Mouse (Mus musculus) hindbrain, embryonic 13.5 days (tissue): ENCODE data around the gene Grm4. TPM values are rescaled to one million over a fixed set of nuclear protein-coding genes. Genes with fewer than 3 reads are reported as not detected.
"Not testable (repeated sequence)": the region's sequence is repeated elsewhere in the genome, so short reads cannot be mapped to it uniquely, and the experiment has no call there.

Source experiments
- ATAC-seq: fragments of 200-750 bp; cut with Nextera tagmentation; 2 replicates; pipeline ENCODE4 v1.8.0; 2017; ENCODE audit warnings: moderate TSS enrichment; ENCODE audit not compliant: low FRiP score
- H3K27ac ChIP-seq: fragments of 300-500 bp; sonication (generic); 2 replicates; pipeline ENCODE4 v1.5.1; 2015; ENCODE audit warnings: inconsistent platforms, mild to moderate bottlenecking, moderate library complexity
- H3K27me3 ChIP-seq: fragments of 300-500 bp; sonication (generic); 2 replicates; pipeline ENCODE4 v1.6.1; 2015; ENCODE audit warnings: mild to moderate bottlenecking, inconsistent platforms
- H3K36me3 ChIP-seq: fragments of 300-500 bp; sonication (generic); 2 replicates; pipeline ENCODE4 v1.6.1; 2015; ENCODE audit warnings: mild to moderate bottlenecking, inconsistent platforms
- H3K4me1 ChIP-seq: fragments of 300-500 bp; sonication (generic); replicated peaks from 2 replicates; pipeline ENCODE4 v1.6.1; 2015; ENCODE audit warnings: inconsistent platforms
- H3K4me2 ChIP-seq: fragments of 300-500 bp; sonication (generic); 2 replicates; pipeline ENCODE4 v1.6.1; 2015; ENCODE audit warnings: inconsistent platforms, mild to moderate bottlenecking, moderate library complexity
- H3K4me3 ChIP-seq: fragments of 300-500 bp; sonication (generic); 2 replicates; pipeline ENCODE4 v1.5.1; 2015; ENCODE audit warnings: mild to moderate bottlenecking, inconsistent platforms
- H3K9ac ChIP-seq: fragments of 300-500 bp; sonication (generic); 2 replicates; pipeline ENCODE4 v1.6.1; 2015; ENCODE audit warnings: mild to moderate bottlenecking, inconsistent platforms
- H3K9me3 ChIP-seq: fragments of 300-500 bp; sonication (generic); 2 replicates; pipeline ENCODE4 v1.6.1; 2016; ENCODE audit warnings: inconsistent platforms
- WGBS: fragments of 180-500 bp; shearing (Covaris S2); methylation state at CpG from one replicate; pipeline ENCODE4 v1.1.7; 2015; 5-methylcytosine and 5-hydroxymethylcytosine counted together
- polyA plus RNA-seq: library from polyadenylated mRNA; unstranded; fragments of >200 nt; fragmentation: Nextera tagmentation; extraction: Ambion mirVana; gene quantifications from 2 replicates; pipeline ENCODE4 v1.2.1, GENCODE M21; 2015

Grm4 gene
- polyA plus RNA-seq, 1 experiment from 2014 or later, result 4.8 TPM

DNA sequence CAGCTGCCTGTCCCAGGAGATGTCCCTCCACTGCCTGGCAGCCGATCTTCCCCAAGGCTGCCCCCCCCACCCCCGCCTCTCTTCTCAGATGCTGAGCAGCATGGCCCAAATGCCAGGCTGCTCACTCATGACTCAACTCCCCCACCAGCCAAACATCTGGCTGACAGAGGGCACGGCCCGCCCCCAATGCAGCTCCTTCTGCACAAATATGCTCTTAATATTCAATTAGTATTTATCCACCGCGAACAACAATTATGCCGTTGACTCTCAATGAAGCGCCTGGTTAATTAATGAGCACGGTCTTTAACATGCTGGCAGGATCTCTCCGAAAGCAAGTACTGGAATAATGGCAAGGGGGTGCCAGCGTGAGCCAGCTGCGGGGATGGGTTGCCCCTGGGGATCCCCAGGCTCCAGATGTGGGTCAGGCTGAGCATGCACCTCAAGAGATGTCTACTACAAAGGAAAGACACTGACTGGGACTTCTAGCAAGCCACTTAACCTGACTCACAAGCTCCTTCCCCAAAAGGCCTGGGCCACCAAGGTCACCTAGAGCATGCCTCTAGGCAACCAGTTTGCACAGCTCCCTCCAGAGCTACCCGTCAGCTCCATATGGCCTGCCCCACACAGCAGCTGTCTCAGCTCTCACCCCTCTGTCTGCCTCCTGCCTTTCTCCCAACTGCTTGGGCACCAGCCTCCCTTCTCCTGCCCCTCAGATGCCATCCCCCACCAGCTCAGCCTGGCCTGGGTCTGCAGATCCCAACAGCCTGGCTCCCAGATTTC is 131.8 kb downstream of the Grm4 start:
- no peak for ATAC-seq
- peak overlapping the region; percentile 64 for H3K27ac ChIP-seq
- peaks cover 11% of the 10 kb centered on the region; the same call in 1 of the 2 replicates for H3K27me3 ChIP-seq
- peaks cover 53% of the 10 kb centered on the region for H3K4me1 ChIP-seq
- WGBS, result 32% methylated on average over 13 of the region's 13 CpGs
- no peaks in the 10 kb centered on the region for H3K36me3 ChIP-seq
- H3K9ac ChIP-seq, result no peak overlapping the region
- H3K9me3 ChIP-seq, result no peaks in the 10 kb centered on the region
- H3K4me3 ChIP-seq, result no peak overlapping the region
- no peak overlapping the region; the same call in 1 of the 2 replicates for H3K4me2 ChIP-seq

DNA sequence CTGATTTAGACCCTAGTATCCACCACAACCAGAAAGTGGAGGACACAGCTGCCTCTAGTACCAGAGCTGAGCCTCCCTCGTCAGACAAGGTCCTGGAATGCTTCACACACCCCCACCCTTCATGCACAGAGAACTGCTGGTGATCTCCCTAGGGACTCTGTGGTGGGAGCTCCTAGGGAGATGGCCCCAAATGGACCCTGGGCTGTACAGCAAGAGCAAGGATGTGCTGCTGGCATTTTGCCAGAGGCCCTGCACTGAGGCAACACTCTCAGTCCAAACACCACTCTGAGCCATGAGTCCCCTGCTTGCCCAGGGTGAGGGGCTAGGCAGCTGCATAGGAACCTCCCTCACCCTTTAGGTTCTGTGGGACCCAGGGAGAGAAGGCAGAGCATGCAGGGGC is 134.8 kb downstream of the Grm4 start:
- Histone ChIP-seq H3K27me3 (peaks cover 24% of the 10 kb centered on the region), H3K4me2 (no peak overlapping the region), H3K9me3 (no peaks in the 10 kb centered on the region), H3K9ac (no peak overlapping the region), H3K4me3 (no peak overlapping the region), H3K4me1 (peaks cover 29% of the 10 kb centered on the region), H3K27ac (no peak overlapping the region), H3K36me3 (no peaks in the 10 kb centered on the region)
- no peak for ATAC-seq
- 57% methylated on average over 1 of the region's 1 CpGs for WGBS

DNA sequence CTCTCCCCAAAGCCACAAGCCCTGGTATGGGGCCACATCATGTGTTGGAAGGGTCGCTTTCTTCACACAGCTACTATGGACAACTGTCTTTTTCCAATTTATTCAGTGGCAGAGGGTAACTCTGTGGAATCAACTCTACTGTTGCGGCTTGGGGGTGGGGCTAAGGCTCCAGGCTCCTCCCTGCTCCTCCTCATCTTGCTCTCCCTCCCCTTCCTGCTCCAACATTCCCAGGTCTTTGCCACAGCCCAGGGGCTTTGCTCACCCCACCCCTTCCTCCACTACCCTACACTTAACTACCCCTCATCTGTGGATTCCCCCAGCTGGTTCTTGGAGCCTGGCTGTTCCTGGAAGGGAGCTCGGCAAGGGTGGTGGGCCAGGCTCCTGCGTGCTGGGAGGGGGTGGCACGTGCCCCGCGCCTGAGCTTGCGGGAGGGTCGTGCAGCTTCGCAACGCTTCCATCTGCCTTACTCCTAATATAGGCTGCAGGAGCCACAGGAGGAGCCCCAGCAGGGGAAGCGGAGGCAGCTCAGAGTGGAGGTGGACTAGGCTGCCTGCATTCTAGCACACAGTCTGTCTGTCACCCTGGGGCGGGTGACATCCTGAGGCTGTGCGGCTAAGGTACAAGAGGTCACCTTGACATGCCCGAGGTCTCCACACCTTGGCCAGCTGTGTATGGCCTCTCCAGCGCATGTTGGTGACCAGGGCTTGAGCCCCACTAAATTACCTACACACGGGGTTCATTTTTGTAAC is 135.5 kb downstream of the Grm4 start:
- Histone ChIP-seq H3K4me2 (no peak overlapping the region), H3K36me3 (no peaks in the 10 kb centered on the region), H3K4me1 (peaks cover 29% of the 10 kb centered on the region), H3K9me3 (no peaks in the 10 kb centered on the region), H3K27ac (no peak overlapping the region), H3K27me3 (peaks cover 24% of the 10 kb centered on the region), H3K4me3 (no peak overlapping the region), H3K9ac (no peak overlapping the region; the same call in 1 of the 2 replicates)
- ATAC-seq, result no peak
- whole genome bisulfite sequencing, result 47% methylated on average over 17 of the region's 17 CpGs

DNA sequence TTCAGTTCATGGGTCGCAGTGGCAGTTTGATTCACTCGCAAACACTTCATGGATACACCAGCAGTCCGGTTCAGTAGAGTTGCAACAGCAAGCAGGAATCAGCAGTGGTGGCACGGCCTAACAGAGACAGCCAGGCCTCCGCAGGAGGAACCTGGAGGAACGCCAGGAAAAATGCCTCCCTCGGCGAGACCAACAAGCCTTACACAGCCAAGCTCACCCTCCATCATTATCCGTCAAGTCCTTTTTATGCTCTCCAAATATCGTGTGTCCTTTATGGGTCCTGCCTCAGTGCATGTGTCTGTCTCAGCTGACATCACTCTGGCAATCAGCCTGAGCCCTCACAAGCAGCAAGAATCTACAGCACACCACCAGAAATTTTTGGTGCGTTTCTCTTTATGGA is 138.3 kb downstream of the Grm4 start:
- no peak overlapping the region for H3K4me2 ChIP-seq
- no peak for ATAC-seq
- H3K27ac ChIP-seq, result no peak overlapping the region
- peaks cover 35% of the 10 kb centered on the region for H3K27me3 ChIP-seq
- 81% methylated on average over 11 of the region's 11 CpGs for whole genome bisulfite sequencing
- no peak overlapping the region for H3K4me3 ChIP-seq
- no peak overlapping the region for H3K9ac ChIP-seq
- H3K4me1 ChIP-seq, result peaks cover 24% of the 10 kb centered on the region
- H3K9me3 ChIP-seq, result no peaks in the 10 kb centered on the region
- H3K36me3 ChIP-seq, result no peaks in the 10 kb centered on the region

DNA sequence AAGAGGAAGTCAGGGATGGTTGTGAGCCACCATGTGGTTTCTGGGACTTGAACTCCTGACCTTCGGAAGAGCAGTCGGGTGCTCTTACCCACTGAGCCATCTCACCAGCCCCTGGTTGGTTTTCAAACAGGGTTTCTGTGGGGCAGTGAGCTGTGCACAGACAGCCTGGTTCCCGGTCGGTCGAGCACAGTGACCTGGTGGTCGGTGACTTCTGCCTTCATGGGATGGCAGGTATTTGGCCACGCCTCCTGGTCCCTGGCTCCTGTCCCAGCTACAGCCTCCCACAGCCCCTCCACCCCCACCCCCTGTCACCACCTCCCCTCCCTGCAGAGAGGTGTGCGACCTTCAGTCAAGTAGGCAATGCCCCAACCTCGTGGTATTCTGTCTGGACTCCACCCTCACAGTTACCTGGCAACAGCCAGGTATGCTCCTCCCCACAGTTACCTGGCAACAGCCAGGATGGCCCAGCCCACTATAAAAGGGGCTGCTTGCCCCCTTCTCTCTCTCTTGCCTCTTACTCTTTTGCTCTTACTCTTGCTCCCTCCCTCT is 140.2 kb downstream of the Grm4 start:
- H3K4me2 ChIP-seq, H3K9me3 ChIP-seq, H3K27ac ChIP-seq, H3K4me3 ChIP-seq, H3K36me3 ChIP-seq, H3K9ac ChIP-seq, ATAC-seq: not testable (repeated sequence)
- 66% methylated on average over 9 of the region's 9 CpGs for WGBS
- Histone ChIP-seq H3K27me3 (peaks cover 31% of the 10 kb centered on the region), H3K4me1 (peaks cover 16% of the 10 kb centered on the region)

DNA sequence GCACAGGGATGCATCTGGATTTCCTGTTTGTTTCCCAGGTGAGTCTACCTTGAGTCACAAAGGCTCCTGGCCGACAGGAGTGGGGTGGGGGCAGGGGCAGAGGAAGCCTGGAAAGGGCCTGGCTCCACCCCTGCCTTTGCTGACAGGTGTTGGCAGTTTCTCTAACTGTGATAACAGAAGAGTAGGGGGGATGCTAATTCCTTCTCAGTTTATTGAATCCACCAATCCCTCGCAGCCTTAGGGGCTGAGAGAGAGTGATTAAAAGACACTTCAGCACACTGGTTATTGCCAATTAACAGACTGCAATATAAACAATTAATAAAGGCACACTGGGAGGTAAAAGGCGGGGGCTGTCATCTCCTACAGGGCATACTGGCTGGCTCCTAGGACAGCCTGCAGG is 142.2 kb downstream of the Grm4 start:
- Histone ChIP-seq H3K9ac (no peak overlapping the region), H3K9me3 (peaks cover 6% of the 10 kb centered on the region), H3K36me3 (no peaks in the 10 kb centered on the region), H3K27ac (no peak overlapping the region), H3K4me3 (no peak overlapping the region), H3K4me2 (no peak overlapping the region), H3K4me1 (peaks cover 12% of the 10 kb centered on the region), H3K27me3 (peaks cover 23% of the 10 kb centered on the region)
- 34% methylated on average over 3 of the region's 3 CpGs for WGBS
- peak; percentile 52; the same call in 1 of the 2 replicates for ATAC-seq

DNA sequence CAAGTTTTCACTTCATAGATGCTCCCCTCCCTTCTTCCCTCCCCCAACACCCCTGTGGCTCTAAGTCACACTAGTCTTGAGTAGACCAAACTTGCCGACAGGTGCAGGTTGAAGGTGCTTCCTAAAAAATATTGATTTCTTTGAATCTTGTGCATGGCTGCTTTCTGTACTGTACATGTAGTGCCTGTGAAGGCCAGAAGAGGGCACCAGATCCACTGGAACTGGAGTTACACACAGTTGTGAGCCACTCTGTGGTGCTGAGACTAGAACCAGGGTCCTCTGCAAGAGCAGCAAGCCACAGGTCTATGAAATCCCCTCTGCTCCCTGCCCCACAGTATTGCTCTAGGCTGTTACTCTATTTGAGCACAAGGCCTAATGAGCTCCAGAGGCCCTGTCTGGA is 144.1 kb downstream of the Grm4 start:
- H3K4me3 ChIP-seq, result no peak overlapping the region
- H3K36me3 ChIP-seq, result no peaks in the 10 kb centered on the region
- H3K27me3 ChIP-seq, result peaks cover 17% of the 10 kb centered on the region
- peaks cover 17% of the 10 kb centered on the region for H3K4me1 ChIP-seq
- WGBS, result 94% methylated on average over 1 of the region's 1 CpGs
- no peak overlapping the region for H3K4me2 ChIP-seq
- ATAC-seq, result no peak
- H3K27ac ChIP-seq, result no peak overlapping the region
- no peak overlapping the region for H3K9ac ChIP-seq
- peaks cover 6% of the 10 kb centered on the region for H3K9me3 ChIP-seq

DNA sequence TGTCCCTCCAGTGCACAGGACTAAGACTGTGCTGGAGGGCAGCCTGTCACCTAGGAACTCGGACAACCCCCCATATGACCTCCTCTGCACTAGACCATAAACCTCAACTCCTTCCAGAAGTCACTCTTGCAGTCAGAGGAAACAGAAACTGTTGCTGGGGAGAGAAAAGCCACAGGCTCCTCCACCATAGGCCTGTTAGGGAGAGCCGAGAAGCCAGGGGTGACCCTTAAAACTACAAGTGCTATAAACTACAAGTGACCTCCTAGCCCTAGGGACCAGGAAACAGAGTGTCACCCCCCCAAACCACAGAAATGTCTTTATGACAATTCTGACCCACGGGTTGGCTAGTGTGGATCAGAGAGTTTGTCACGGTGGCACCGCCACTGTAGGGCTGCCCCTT is 145.7 kb downstream of the Grm4 start:
- Histone ChIP-seq H3K27ac (no peak overlapping the region), H3K9ac (no peak overlapping the region), H3K36me3 (no peaks in the 10 kb centered on the region), H3K4me2 (no peak overlapping the region), H3K4me3 (no peak overlapping the region), H3K27me3 (peaks cover 13% of the 10 kb centered on the region), H3K4me1 (peaks cover 17% of the 10 kb centered on the region), H3K9me3 (peaks cover 6% of the 10 kb centered on the region)
- 88% methylated on average over 5 of the region's 5 CpGs for WGBS
- ATAC-seq, result no peak

Other genes with a start within 250 kb of the Grm4 start
- 113 and 126 TPM in 2 replicates for gene Hmga1, start 35.1 kb upstream of the Grm4 start, polyA plus RNA-seq
- gene AI413582, start 44.4 kb upstream of the Grm4 start, polyA plus RNA-seq, result 43.5 and 44.8 TPM in 2 replicates
- gene Nudt3, start 102.1 kb upstream of the Grm4 start, polyA plus RNA-seq, result 225 and 235 TPM in 2 replicates
- gene RPS10-NUDT3, start 113.8 kb upstream of the Grm4 start, polyA plus RNA-seq, result not detected in 2 replicates
- gene Rps10, start 115.3 kb upstream of the Grm4 start, polyA plus RNA-seq, result 565 and 583 TPM in 2 replicates
- 27.9 and 31.0 TPM in 2 replicates for gene Pacsin1, start 134.1 kb upstream of the Grm4 start, polyA plus RNA-seq
- gene Spdef, start 207.6 kb upstream of the Grm4 start, polyA plus RNA-seq, result 0.60 TPM in 2 replicates